Mouse (Mus musculus) limb, embryonic 14.5 days (tissue): Measurements from ENCODE around the gene Prkce. TPM values are rescaled to one million over a fixed set of nuclear protein-coding genes. Genes with fewer than 3 reads are reported as not detected.
A peak's percentile ranks its signal among the peaks of the same experiment; 100 is the strongest.

ENCODE experiments used
- ATAC-seq: fragments of 200-750 bp; cut with Nextera tagmentation; 2 replicates; pipeline ENCODE4 v1.8.0; 2017; ENCODE audit warnings: low read depth, moderate number of reproducible peaks, moderate TSS enrichment; ENCODE audit not compliant: low FRiP score
- DNase-seq: peaks from one replicate; pipeline ENCODE4 v3.0.0-alpha.2; 2015; ENCODE audit warnings: low spot score
- H3K27ac ChIP-seq: fragments of 300-500 bp; sonication (generic); replicated peaks from 2 replicates; pipeline ENCODE4 v1.5.1; 2014; ENCODE audit warnings: low read depth, mild to moderate bottlenecking, low read length, moderate library complexity, mixed read lengths
- H3K27me3 ChIP-seq: fragments of 300-500 bp; sonication (generic); 2 replicates; pipeline ENCODE4 v1.6.1; 2014; ENCODE audit warnings: low read length, mixed read lengths; ENCODE audit not compliant: control insufficient read depth, insufficient read depth
- H3K36me3 ChIP-seq: fragments of 300-500 bp; sonication (generic); 2 replicates; pipeline ENCODE4 v1.6.1; 2014; ENCODE audit warnings: mild to moderate bottlenecking, low read length, moderate library complexity, mixed read lengths; ENCODE audit not compliant: control insufficient read depth, insufficient read depth
- H3K4me1 ChIP-seq: fragments of 300-500 bp; sonication (generic); 2 replicates; pipeline ENCODE4 v1.6.1; 2014; ENCODE audit warnings: antibody characterized with exemption, low read length, mixed read lengths; ENCODE audit not compliant: control insufficient read depth, insufficient read depth
- H3K4me2 ChIP-seq: fragments of 300-500 bp; sonication (generic); replicated peaks from 2 replicates; pipeline ENCODE4 v1.6.1; 2014; ENCODE audit warnings: low read depth, mild to moderate bottlenecking, low read length, moderate library complexity; ENCODE audit not compliant: severe bottlenecking
- H3K4me3 ChIP-seq: fragments of 300-500 bp; sonication (generic); replicated peaks from 2 replicates; pipeline ENCODE4 v1.5.1; 2014; ENCODE audit warnings: low read length
- H3K9ac ChIP-seq: fragments of 300-500 bp; sonication (generic); 2 replicates; pipeline ENCODE4 v1.6.1; 2014; ENCODE audit warnings: mild to moderate bottlenecking, low read depth, low read length, moderate library complexity; ENCODE audit not compliant: severe bottlenecking
- H3K9me3 ChIP-seq: fragments of 300-500 bp; sonication (generic); 2 replicates; pipeline ENCODE4 v1.6.1; 2016; ENCODE audit warnings: low read length; ENCODE audit not compliant: control insufficient read depth
- POLR2A ChIP-seq: fragments of 200-500 bp; IDR thresholded peaks from 2 replicates; pipeline ENCODE4 v1.8.0; 2012; ENCODE audit warnings: inconsistent platforms, mild to moderate bottlenecking, moderate library complexity, borderline replicate concordance; ENCODE audit not compliant: insufficient read depth, insufficient read length; ENCODE audit errors: extremely low read depth
- WGBS: fragments of 180-500 bp; shearing (Covaris S2); extraction: QIAGEN DNeasy Blood & Tissue Kit; methylation state at CpG from one replicate; pipeline ENCODE4 v1.1.7; 2014; 5-methylcytosine and 5-hydroxymethylcytosine counted together
- polyA plus RNA-seq, 2 experiments: library from polyadenylated mRNA; depleted of rRNA in 1 of 2; stranded (reverse) in 1 of 2; unstranded in 1 of 2; fragments of >200 nt; fragmentation: Nextera tagmentation in 1 of 2; extraction: Ambion mirVana in 1 of 2; gene quantifications; 2 replicates each; pipeline versions ENCODE4 v1.2.1 to v1.2.3; 2012 to 2014

Prkce gene
- polyA plus RNA-seq, 2 experiments, result 4.7 to 9.3 TPM

DNA sequence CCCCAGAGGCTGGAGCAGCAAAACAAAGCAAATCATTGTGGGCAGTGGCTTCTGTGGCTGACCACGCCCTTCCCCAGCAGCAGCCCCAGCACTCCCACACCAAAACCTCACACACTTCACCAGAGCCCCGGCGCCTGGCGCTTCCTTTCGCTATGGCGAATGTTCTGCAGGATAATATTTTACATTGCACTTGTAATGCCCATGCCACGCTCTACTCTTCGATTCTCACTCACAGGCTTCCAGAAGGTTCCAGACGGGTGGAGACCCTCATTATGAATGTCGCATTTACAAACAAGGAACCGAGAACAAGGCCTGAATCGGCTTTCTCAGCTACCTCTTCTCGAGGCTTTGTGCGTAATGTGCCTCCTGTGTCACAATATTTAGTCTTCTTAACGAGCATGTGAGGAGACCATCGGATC is 75.5 kb downstream of the Prkce start:
- H3K9ac ChIP-seq, result no peak overlapping the region
- no peaks in the 10 kb centered on the region for H3K27me3 ChIP-seq
- DNase-seq, result no peak
- no peak overlapping the region for H3K4me2 ChIP-seq
- no peaks in the 10 kb centered on the region for H3K36me3 ChIP-seq
- H3K4me3 ChIP-seq, result no peak overlapping the region
- no peak overlapping the region for H3K27ac ChIP-seq
- TF ChIP-seq POLR2A, result no peak
- no peaks in the 10 kb centered on the region for H3K4me1 ChIP-seq
- no peaks in the 10 kb centered on the region for H3K9me3 ChIP-seq
- ATAC-seq, result no peak
- 87% methylated on average over 16 of the region's 16 CpGs for WGBS

DNA sequence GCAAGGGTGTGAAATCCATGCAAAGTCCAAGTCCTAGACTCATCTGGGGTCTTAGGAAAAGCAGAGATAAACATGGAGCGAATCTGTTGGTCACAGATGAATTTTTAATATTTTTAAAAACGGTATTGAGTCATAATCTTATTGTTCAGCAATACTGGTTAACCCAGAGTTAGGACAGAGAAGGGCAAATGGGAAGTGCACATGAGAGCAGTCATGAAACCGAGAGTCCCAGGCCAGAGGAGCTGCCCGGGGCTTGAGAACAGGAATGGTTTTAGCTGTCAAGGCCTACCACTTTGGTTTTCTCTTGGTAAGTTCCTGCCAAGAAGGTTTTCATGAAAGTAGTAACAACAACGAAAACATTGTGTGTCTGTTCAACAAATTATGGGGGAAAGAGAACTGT is 76.8 kb downstream of the Prkce start:
- DNase-seq, result no peak
- Histone ChIP-seq H3K36me3 (no peaks in the 10 kb centered on the region), H3K9ac (no peak overlapping the region), H3K27me3 (no peaks in the 10 kb centered on the region), H3K27ac (no peak overlapping the region), H3K9me3 (no peaks in the 10 kb centered on the region), H3K4me1 (no peaks in the 10 kb centered on the region), H3K4me2 (no peak overlapping the region), H3K4me3 (no peak overlapping the region)
- ATAC-seq, result no peak
- WGBS, result 93% methylated on average over 5 of the region's 5 CpGs
- no peak for TF ChIP-seq POLR2A

DNA sequence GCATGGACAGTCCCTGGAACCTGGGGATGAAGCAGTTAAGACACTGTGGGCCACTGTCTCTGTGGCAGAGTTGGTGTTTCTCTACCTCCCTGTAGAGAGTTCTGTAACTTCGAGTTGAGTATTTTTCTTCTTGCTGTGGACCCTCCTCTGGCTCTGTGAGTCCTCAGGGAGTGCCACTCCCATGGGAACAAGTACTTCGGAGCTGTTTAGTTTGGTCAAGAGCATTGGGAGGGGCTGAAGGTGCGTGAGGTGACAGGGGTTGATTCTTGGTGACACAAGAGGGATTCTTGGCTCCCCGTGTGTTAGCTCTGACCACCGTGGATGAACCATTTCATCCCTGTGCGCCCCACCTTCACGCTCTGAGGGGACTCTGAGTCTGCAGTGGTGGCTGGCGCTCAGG is 81.2 kb downstream of the Prkce start:
- Histone ChIP-seq H3K27ac (no peak overlapping the region), H3K4me2 (no peak overlapping the region), H3K27me3 (no peaks in the 10 kb centered on the region), H3K9ac (no peak overlapping the region), H3K36me3 (no peaks in the 10 kb centered on the region), H3K9me3 (no peaks in the 10 kb centered on the region), H3K4me3 (no peak overlapping the region), H3K4me1 (peaks cover 6% of the 10 kb centered on the region; the same call in 1 of the 2 replicates)
- ATAC-seq (no peak), DNase-seq (no peak)
- WGBS, result 85% methylated on average over 8 of the region's 8 CpGs
- TF ChIP-seq POLR2A, result no peak

DNA sequence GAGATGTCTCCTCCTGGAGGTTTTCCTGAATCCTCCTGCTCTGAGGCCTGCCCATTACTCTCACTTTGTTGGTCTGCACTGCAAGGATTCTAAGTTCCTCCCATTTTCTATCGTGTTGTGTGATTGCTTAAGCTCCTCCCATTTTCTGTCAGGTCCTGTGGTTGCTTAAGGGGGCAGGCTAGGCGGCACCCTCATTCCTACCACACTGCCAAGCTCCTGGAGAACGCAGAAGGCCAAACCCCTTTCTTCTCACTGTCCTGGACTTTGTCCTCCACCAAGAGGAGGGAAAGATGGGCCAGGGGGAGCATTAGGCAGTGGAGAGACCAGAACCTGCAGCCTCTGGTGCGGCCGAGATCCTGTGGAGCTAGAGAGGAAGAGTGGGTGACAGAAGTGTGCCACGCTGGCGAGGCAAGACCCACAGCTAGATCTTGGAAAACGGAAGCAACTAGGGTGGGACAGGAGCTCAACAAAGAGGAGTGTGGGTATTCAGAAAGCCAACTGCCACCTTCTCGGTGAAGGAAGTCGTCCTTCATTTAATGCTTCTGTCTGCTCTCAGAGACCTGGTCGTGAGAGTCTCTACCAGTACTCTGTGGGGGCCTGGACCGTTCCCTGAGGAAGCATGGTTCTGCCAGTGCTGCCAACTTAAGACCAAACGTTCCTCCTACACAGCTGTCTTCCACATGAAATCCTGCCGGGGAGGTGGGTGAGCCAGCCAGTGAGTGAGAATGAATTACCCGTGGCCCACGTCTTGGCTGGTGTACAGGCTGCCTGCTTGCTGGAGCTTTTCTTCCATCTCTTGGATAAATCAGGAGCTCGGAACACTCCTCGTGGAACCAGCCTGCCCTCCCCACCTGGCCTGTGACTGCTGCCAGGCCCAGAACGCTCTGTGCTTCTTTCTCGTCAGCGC is 82.2 kb downstream of the Prkce start:
- Histone ChIP-seq H3K4me2 (no peak overlapping the region), H3K4me1 (peaks cover 6% of the 10 kb centered on the region; the same call in 1 of the 2 replicates), H3K9ac (no peak overlapping the region), H3K4me3 (no peak overlapping the region), H3K27me3 (no peaks in the 10 kb centered on the region), H3K36me3 (no peaks in the 10 kb centered on the region), H3K27ac (no peak overlapping the region), H3K9me3 (no peaks in the 10 kb centered on the region)
- DNase-seq (peak; percentile 18), ATAC-seq (no peak)
- TF ChIP-seq POLR2A, result no peak
- 73% methylated on average over 21 of the region's 21 CpGs for WGBS

DNA sequence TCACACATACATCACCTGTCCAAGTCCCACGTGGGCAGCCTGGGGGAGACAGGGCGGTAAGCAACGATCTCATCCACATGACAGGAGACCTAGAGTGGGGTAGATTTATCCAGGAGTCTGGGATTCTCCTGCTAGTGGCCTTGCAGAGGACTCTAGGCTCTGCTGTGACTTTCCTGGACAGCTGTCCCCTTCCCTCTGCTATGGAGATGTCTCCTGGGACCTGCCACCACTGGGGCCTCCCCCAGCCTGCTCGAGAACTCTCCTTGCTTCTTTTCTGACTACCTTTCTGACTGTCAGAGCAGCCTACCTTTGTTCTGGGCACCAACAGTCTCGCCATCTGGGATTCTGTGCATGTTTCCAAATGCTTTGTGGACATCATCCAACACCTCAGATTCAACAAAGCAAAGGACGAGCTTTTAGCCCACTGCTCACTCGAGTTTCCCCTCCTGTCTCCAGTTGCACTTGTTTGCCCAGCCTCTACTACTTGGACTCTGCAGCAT is 82.9 kb downstream of the Prkce start:
- H3K27me3 ChIP-seq, result no peaks in the 10 kb centered on the region
- no peak overlapping the region for H3K4me3 ChIP-seq
- H3K4me2 ChIP-seq, result no peak overlapping the region
- H3K4me1 ChIP-seq, result peaks cover 6% of the 10 kb centered on the region; the same call in 1 of the 2 replicates
- ATAC-seq, result no peak
- no peak overlapping the region for H3K9ac ChIP-seq
- H3K9me3 ChIP-seq, result no peaks in the 10 kb centered on the region
- DNase-seq, result no peak
- no peaks in the 10 kb centered on the region for H3K36me3 ChIP-seq
- TF ChIP-seq POLR2A, result no peak
- H3K27ac ChIP-seq, result no peak overlapping the region
- 74% methylated on average over 6 of the region's 7 CpGs for WGBS
